Mouse (Mus musculus): ENCODE data around the gene Hlcs. TPM values are rescaled to one million over a fixed set of nuclear protein-coding genes. Genes with fewer than 3 reads are reported as not detected.

Hlcs gene
- polyA plus RNA-seq, 1 experiment: 7.5 TPM

GRCm38 (mm10) chr16:94082960-94083847, 230.2 kb downstream of the Hlcs start:
- TF ChIP-seq POLR2A (IDR thresholded peaks at IDR 0.05; ENCODE audit: borderline replicate concordance, control insufficient read depth, low read depth, low read length): no peak
- no peak for TF ChIP-seq CTCF (IDR thresholded peaks at IDR 0.05; ENCODE audit: control insufficient read depth, insufficient read depth, low read length)
- Histone ChIP-seq H3K27ac (ENCODE audit: control insufficient read depth, insufficient read depth, low read depth, low read length, poor library complexity) (no peak overlapping the region), H3K4me3 (replicated peaks; ENCODE audit: control insufficient read depth, low read depth, low read length) (no peak overlapping the region), H3K4me1 (ENCODE audit: control insufficient read depth, insufficient read depth, low read length) (no peaks in the 10 kb centered on the region)
- WGBS: 5% methylated on average over 46 of the region's 46 CpGs

GRCm38 (mm10) chr16:94081996-94082708, 231.2 kb downstream of the Hlcs start:
- TF ChIP-seq CTCF (IDR thresholded peaks at IDR 0.05; ENCODE audit: control insufficient read depth, insufficient read depth, low read length): no peak
- no peak overlapping the region for H3K27ac ChIP-seq (ENCODE audit: control insufficient read depth, insufficient read depth, low read depth, low read length, poor library complexity)
- WGBS: 18% methylated on average over 8 of the region's 8 CpGs
- no peak overlapping the region for H3K4me3 ChIP-seq (replicated peaks; ENCODE audit: control insufficient read depth, low read depth, low read length)
- no peaks in the 10 kb centered on the region for H3K4me1 ChIP-seq (ENCODE audit: control insufficient read depth, insufficient read depth, low read length)

- Histone ChIP-seq H3K4me1 (ENCODE audit: control insufficient read depth, insufficient read depth, low read length) (no peaks in the 10 kb centered on the region), H3K27ac (ENCODE audit: control insufficient read depth, insufficient read depth, low read depth, low read length, poor library complexity) (no peak overlapping the region), H3K4me3 (replicated peaks; ENCODE audit: control insufficient read depth, low read depth, low read length) (no peak overlapping the region)
- WGBS: 20% methylated on average over 5 of the region's 5 CpGs
- TF ChIP-seq POLR2A (IDR thresholded peaks at IDR 0.05; ENCODE audit: borderline replicate concordance, control insufficient read depth, low read depth, low read length) (no peak), CTCF (IDR thresholded peaks at IDR 0.05; ENCODE audit: control insufficient read depth, insufficient read depth, low read length) (no peak)
Measured at GRCm38 (mm10) chr16:94081596-94081995, 231.8 kb downstream of the Hlcs start.

GRCm38 (mm10) chr16:94079856-94080555, 233.4 kb downstream of the Hlcs start:
- 7% methylated on average over 13 of the region's 13 CpGs for WGBS
- Histone ChIP-seq H3K4me3 (replicated peaks; ENCODE audit: control insufficient read depth, low read depth, low read length) (no peak overlapping the region), H3K4me1 (ENCODE audit: control insufficient read depth, insufficient read depth, low read length) (no peaks in the 10 kb centered on the region), H3K27ac (ENCODE audit: control insufficient read depth, insufficient read depth, low read depth, low read length, poor library complexity) (no peak overlapping the region)
- TF ChIP-seq POLR2A (IDR thresholded peaks at IDR 0.05; ENCODE audit: borderline replicate concordance, control insufficient read depth, low read depth, low read length) (no peak), CTCF (IDR thresholded peaks at IDR 0.05; ENCODE audit: control insufficient read depth, insufficient read depth, low read length) (no peak)

- TF ChIP-seq CTCF (IDR thresholded peaks at IDR 0.05; ENCODE audit: control insufficient read depth, insufficient read depth, low read length) (no peak), POLR2A (IDR thresholded peaks at IDR 0.05; ENCODE audit: borderline replicate concordance, control insufficient read depth, low read depth, low read length) (no peak)
- Histone ChIP-seq H3K27ac (ENCODE audit: control insufficient read depth, insufficient read depth, low read depth, low read length, poor library complexity) (no peak overlapping the region), H3K4me1 (ENCODE audit: control insufficient read depth, insufficient read depth, low read length) (no peaks in the 10 kb centered on the region), H3K4me3 (replicated peaks; ENCODE audit: control insufficient read depth, low read depth, low read length) (no peak overlapping the region)
- WGBS: 2% methylated on average over 47 of the region's 47 CpGs
Measured at GRCm38 (mm10) chr16:94079075-94079855, 234.1 kb downstream of the Hlcs start.

Other genes with a start within 250 kb of the Hlcs start
- gene Sim2, start 228.6 kb downstream of the Hlcs start, polyA plus RNA-seq (2011; ENCODE audit: insufficient read depth, insufficient read length, low replicate concordance, missing spikeins): not detected in 2 replicates
- gene Ripply3, start 14.8 kb upstream of the Hlcs start, polyA plus RNA-seq (2011; ENCODE audit: insufficient read depth, insufficient read length, low replicate concordance, missing spikeins): 0.84 and 3.6 TPM in 2 replicates
- 8.7 and 18.6 TPM in 2 replicates for gene Ttc3, start 57.0 kb upstream of the Hlcs start, polyA plus RNA-seq (2011; ENCODE audit: insufficient read depth, insufficient read length, low replicate concordance, missing spikeins)
- gene Pigp, start 58.3 kb upstream of the Hlcs start, polyA plus RNA-seq (2011; ENCODE audit: insufficient read depth, insufficient read length, low replicate concordance, missing spikeins): 11.1 and 13.0 TPM in 2 replicates
- gene Vps26c, start 213.3 kb upstream of the Hlcs start, polyA plus RNA-seq (2011; ENCODE audit: insufficient read depth, insufficient read length, low replicate concordance, missing spikeins): 11.4 and 11.6 TPM in 2 replicates

All from bone marrow, adult 2 months (tissue).